Mouse (Mus musculus) left cerebral cortex, adult 18-20 months (tissue): ENCODE data around the gene Gm572. TPM values are rescaled to one million over a fixed set of nuclear protein-coding genes. Genes with fewer than 3 reads are reported as not detected.

ENCODE experiments used
- DNase-seq, 2 experiments: peaks; one replicate each; pipeline ENCODE4 v3.0.0; 2021 to 2022; ENCODE audit warnings: low spot score in 2 of 2, mixed read lengths in 1 of 2
- total RNA-seq, 2 experiments: library from RNA; stranded (reverse); gene quantifications; 2 replicates each; pipeline ENCODE4 v1.2.3; 2021

Gene Gm572
- total RNA-seq, 2 experiments from 2014 or later, result not detected

DNA sequence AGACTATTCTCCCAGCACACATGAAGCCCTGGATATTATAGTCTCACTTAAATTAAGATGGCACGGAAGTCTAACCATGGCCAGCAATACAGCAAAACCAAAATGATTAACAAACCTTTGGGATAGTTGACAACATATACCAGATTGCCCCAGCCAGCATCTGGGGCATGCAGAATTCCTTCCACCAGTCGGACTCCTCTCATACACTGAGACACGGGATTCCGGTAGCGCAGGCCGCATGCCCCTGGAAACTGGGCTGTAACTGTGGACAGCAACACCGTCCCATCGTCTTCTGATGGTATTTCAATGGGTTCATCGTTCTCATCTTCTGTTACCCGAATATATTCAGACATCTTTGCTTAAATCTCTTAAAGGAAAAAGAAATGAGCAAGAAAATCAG, 18.1 kb upstream of the Gm572 start:
- no peak for DNase-seq

DNA sequence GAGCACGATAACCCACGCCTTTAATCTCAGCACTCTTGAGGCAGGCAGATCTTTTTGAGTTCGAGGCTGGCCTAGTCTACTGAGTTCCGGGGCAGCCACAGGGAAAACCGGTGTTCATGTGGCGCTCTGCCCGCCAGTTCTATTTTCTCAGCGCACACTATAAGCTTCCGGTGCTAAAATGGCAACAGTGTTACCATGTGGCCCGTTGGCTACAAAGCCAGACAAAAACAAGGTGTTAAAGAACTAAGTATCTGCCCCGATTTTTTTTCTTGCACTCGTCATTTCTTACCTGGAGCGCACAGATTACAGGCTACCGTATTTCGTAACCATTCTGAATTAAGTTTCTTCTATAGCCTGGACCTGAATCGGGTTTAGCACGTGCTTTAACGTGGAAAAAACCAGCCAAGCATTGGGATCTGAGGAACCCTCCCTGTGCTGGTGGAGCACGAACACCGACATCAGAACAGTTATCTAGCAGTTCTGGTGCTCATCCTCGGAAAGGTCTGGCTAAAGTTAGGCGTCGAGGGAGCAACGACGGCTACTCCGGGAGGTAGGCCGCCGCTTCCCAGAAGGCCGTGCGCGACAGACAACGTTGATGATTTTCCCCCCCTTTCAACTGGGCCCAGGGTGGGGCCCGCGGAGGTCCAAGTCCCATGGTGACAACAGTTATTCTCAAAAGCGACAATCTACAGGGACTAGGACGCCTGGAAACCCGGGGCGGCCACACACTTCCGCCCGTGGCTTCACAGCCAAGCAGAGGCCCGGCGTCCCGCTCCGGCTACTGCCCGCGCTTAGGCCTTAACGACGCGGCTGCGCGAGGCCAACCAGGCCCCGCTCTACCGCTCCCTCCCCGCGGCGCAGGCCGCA, 17.1 kb upstream of the Gm572 start:
- peak; percentile 45 to 47 for DNase-seq

DNA sequence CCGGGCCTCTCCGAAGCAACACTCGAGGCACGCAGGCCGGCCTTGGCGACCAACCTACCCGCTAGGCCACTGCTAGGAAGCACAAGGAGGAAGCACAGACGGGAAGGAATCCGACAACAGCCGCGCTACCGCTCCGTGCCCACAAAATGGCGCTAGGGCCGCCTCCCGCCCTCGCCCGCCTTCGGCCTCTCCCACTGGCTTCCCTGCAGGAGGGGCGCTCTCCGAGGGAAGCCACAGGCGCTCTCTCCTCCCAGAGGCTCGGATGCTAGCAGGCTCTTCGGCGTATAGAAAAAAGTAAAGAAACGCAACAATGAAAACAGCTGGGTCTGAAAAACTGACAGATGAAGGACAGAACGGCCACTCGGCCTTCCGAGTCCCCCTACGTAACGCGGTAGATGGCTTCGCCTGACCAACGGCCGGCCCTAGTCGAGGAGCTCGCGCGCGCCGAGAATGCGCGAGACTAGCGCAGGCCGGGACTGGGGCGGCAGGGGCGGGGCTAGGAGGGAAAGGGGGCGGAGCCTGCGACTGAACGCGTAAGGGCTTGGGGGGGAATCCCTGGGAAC, 16.4 kb upstream of the Gm572 start, which contains the start of gene Tardbp:
Gene Tardbp (minus strand): TSS at position 397 of the 563 bp plus-strand sequence.
- DNase-seq, result peak; percentile 94 to 95

DNA sequence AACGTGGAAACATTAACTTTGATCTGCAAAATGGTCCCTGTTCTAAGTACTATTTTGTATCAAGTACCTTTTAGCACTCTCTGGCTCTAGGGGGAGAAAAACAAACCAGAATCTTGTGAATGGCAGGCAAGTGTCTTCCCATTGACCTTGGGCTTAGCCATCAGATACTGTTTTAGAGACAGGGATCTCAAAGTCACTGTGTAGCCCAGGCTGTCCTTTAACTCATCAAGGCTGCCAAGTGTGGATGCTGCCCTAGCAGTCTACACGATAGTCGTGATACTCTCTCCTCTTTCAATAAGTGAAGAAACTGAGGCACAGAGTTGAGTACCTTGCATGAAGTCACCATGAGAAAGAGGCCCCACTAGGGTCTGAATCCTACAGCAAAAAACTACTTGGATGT, 15.9 kb upstream of the Gm572 start:
- DNase-seq, result no peak

DNA sequence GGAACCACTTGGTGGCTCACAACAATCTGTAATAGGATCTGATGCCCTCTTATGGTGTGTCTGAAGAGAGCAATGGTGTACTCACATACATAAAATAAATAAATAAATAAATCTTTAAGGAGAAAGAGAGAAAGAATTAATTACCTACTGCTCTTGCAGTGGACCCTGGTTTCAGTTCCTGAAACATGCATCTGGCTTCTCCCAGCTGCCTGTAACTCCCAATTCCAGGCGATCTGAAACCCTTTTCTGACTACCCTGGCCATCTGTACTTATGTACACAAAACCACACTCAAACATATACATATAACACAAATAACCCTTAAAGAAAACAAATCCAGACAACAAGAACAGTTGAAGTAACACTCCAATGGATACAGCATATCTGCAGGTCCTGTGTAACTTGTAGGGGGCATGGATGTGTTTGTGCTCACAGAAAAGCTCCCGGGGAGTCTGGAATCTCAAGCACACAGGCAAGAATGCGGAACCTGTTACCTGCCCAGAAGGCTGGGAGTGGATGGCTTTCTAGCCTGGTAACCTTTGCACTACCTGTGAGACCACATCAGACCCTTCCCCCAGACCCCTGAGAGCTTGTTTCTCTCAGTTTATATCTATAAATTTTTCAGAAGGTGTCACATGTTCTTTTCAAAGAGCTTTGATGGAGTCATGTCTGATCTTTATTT, 11.0 kb upstream of the Gm572 start:
- DNase-seq, result no peak

DNA sequence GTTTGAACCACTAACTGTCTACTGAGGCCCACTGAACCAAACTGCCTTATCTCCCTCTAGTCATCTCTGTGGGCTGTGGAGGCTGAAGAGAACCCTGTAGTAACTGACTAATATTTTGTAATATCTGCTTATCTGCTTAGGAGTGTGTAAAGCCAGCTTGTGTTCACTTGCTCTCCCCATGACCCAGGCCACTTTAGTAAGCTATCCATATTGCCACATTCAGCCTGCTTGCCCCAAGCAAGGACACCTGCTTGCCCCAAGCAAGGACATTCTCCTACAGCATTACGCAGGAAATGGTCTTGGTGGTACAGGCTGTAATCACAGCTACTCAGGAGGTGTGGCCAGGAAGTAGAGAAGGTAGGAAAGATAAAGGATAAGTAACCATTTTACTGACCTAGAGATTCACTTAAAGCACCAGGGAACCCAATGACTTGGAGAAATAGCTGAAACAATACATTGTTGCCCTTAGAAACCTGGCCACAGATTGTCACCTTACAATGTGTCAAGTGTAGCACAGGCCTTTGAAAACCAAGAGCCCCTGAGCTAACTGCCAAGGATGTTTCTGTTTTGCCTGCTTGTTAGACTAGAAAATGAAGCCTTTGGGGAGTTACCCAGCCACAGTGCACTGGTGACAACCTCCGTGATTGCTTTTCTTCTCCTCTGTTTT, 9.6 kb upstream of the Gm572 start:
- DNase-seq, result no peak

DNA sequence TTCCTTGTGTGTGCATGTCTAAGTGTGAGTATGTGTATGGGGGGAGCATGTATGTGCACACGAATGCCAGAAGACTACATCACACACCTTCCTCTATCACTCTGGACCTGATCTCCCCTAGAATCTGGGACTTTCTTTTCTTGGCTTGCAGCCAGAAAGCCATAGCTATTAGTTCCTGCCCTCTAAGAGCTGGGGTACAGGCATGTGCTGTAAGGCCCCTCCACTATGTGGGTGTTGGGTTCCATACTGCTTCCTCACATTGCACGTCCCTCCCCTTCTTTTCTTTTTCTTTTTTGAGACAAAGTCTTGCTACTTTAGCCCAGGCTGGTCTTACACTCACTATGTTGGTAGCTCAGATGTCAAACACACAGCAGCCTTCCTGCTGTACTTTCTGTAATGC, 7.8 kb upstream of the Gm572 start:
- no peak for DNase-seq

DNA sequence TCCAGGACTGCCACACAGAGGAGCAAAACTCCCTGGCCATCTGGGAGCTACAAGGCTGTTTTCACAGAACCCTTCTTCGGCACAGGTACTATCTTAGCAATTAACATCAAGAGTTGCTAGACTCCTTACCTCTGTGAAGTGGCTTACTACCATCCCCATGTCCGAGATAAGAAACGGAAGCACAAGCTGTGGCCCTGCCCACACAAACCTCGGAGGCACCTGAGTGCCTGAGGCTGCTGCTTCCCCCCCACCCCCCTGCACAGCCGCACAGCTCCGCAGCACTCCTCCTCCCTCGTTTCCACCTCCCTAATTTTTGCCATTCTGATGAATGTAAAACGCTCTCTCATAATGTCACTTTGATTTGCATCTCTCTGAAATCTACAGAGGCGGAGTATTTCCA, 4.8 kb upstream of the Gm572 start:
- no peak for DNase-seq

DNA sequence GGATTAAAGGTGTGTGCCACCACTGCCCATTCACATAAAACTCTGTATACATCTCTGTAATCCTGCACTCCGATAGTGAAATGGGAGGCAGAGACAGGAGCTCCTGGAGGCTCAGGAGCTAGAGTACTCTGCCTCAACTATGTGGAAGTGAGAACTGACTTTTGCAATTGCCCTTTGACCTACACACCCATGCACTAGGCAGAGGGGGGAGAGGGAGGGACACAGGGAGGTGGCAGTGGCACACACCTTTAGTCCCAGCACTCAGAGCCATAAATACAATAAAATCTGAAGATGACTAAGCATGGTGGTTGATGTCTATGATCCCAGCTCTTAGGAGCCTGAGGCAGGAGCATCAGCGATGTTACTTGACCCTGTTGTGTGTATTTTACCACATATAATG, 3.7 kb upstream of the Gm572 start:
- DNase-seq, result no peak

DNA sequence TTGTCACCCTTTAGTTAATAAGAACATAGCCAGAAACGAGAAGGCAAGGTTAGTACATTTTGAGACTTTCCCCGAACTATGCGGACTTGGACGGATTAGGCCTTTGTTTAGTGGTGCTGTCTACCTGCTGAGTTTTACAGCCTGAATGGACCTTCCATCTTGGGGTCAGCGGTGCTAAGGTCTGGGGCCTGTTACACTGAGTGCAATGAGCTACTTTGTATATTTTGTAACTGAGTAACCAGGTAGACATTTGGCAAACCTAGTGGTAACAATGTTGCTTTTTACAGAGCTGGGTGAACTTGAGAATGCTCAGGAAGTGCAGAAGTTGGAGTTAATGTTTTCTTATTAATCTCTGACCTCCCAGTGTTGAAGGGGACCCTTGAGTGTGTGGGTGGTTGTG, 2.0 kb upstream of the Gm572 start:
- DNase-seq, result no peak

DNA sequence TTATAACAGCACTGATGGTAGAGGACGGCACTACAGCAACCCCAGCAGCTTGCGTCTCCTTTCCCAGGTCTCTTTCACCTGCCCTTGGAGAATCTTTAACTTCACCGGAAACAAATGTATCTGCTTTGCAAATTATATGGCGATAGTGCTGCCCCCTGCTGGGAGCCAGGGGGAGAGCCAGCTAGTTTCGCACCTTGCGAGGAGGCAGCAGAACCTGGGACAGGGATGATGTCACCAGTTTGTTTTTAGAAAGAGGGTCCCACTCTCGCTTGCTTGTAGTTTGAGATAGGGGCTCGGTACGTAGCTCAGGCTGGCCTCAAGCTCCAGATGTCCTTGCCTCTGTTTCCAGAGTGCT, 1.0 kb downstream of the Gm572 start:
- peak; percentile 39 to 66 for DNase-seq

DNA sequence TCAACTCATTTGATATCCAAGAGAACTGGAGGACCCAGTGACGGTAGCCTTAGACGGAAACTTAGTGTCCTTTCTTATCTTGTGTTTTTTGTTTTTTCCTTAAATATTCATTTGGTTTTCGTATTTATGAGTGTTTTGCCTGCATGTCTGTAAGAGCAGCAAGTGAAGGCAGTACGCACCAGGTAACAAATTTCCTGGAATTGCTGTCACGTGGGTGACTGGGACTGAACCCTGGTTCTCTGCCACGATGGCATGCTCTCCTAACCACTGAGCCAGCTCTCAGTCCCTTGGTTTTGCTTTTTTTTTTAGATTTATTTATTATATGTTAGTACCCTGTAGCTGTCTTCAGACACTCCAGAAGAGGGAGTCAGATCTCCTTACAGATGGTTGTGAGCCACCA, 1.8 kb downstream of the Gm572 start:
- DNase-seq, result no peak

DNA sequence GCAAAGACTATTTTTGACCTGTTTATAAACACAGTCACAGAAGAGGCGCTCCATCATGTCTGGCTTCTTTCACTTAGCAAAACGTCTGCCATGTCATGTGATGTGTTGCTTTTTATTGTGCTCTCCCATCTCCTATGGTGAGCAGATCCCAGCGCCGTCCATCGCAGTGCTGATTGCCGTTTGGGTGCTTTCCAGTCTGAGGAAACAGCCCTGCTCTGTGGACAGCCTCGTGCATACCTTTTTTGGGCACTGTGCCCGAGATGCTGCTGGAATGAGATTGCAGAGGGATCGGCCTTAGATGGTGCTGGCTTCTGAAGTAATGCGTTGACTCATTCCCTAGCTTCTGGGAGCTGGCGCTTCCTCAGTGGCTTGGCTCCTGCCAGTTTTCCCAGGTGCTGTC, 3.5 kb downstream of the Gm572 start:
- DNase-seq, result peak; percentile 40 to 54

DNA sequence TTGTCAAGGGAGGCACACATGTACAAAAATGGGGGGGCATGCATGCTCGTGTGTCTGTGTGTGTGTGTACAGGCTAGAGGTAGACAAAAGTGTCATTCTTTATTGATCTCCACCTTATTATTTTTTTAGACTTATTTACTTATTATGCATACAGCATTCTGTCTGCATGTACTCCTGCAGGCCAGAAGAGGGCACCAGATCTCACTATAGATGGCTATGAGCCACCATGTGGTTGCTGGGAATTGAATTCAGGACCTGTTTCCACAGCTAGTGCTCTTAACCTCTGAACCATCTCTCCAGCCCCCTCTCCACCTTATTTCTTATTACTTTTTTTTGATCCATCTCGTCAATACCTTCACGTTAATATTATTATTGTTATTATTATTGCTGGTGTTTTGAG, 6.2 kb downstream of the Gm572 start:
- no peak for DNase-seq

DNA sequence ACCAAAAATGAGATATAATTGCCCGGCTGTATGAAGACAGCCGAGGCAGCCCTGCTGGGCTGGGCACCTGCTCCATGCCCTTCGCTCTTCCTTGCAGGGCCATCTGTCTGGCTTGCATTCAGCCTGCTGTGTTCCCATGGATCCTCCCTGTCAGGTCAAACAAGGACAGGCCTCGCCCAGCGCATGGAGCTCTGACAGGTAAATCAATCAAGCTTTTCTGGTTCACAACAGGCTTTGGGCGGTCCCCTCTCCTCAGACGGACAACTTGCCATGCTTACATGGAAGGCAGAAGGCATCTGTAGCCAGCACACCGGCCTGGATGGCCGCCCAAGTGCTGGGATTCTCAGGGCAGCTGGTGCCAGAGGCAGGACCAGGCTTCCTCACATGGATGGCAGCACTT, 7.9 kb downstream of the Gm572 start:
- DNase-seq, result no peak

DNA sequence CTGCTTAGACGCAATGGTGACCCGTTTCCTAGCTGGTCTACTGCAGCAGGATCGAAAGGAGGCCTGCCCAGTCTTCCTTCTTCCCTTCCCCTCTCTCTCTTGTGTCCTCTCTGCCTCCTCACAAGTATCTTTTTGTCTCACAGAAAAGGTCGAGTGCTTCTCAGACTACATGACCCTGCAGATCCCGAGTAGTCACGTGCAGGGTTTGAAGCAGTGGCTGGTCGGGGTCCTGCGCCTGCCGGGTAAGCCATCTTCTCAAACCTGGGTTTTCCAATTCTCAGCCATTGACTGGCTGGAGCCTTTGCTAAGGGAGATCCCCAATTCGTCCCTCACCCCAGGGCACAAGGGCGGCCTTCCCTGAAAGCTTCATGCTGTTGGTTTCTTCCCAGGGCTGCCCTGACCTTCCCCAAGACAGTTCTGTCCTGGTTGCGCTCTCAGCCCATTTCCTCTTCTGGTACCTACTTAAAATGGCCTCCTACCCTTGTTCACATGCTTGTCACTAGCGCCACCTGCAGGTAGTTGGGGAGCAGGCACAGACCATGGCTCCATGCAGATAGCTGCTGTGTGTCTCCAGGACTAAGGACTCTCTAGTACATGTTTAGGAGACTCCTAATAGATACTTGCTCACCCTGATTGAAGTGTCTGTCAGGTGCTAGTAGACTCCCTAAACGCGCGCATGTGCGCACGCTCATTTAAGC, 11.7 kb downstream of the Gm572 start:
- DNase-seq, result no peak

DNA sequence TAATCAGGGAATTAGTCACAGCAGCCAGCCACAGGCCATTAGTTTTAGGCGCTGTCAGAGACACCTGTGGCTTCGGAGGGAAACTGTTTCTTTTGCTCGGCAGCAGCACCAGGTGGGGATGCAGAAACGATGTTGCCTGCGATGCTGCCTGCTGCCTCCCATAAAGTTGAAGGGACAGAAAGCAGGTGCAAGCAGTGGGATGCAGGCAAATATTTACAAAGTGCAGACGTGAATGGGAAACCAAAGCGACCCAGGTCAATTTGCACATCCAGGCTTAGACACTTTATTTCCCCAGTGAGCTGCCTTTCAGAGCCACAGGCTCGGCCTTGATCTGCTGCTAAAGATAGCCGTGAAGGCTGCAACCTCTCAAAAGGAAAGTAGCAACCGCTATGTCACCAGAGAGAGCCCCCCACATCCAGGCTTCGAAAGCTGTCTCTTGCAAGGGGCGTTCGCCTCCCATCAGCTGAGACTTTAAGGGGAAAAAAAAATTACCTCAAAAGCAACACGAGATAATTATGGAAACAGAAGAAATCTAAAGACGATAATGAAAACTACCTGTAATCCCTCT, 13.7 kb downstream of the Gm572 start:
- DNase-seq, result no peak

DNA sequence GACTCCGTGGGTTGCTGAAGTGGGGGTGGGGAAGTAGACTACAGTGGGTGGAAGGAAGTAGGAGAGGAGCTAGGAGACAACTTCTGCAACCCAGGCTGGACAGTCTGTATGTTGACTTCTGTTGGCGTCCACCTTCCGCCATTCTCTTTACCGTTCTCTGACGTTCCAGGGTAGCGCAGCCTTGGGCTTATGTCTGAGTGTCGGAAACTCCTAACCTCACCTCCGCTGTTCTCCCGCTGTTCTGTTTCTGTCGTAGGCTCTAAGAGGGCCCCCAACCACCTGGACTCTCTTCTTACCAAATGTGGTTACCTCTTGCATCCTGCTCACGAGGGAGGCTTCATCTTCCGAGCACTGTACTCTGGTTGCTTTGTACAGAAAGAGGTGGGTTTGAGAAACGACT, 14.7 kb downstream of the Gm572 start:
- no peak for DNase-seq

DNA sequence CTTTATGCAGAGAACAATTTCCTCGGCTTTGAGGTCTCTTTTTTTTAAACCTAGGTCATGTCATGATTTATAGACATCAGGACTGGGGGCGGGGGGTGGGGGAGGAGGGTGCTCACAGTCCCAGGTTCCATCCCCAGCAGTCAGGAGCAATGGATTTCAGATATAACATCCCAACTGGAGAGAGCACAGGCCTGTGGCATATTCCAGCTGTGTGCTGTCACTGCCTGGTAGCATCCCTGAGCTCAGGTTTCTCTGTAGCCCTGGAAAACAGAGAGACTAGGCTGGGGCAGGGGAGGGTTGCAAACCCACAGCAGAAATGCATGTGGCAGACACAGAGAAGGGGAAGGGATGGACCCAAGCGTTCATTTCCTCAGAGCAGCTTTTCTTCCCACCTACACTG, 17.1 kb downstream of the Gm572 start:
- DNase-seq, result no peak

DNA sequence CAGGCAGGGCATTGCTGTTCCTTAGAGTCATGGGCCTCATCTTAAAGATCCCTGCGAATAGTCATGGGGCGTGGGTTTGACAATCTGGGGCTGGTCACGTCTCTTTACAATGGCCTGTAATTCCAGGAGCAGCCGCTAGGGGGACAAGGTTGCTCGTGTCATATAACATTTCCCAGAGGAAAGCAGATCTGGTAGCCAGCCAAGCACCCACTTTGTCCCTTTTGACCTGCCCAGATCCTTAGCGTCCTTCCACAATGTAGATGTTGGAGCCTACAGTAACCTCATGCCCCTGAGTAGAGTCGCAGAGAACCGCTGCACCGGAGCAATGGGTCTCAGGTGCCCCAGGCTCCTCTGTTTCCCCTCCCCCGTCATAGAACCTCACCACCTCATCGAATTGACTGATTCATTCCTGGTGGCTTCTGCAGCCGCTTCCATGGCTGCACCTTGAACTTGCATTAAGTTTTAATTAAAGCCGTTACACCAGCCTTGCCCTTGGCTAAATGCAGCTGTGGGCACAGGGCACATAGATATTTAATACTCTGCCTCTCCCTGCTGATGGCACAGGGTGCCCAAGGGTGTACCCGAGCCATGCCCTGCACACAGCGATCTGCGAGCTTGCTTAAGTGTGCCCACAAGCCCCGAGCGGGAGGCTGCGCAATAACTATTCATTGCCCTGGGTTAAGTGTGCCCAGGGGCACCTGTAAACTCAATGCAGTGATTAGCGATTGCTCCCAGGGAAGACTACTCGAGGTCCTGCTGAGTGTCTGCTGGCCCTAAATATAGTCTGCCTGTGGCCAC, 19.2 kb downstream of the Gm572 start:
- peak; percentile 45 to 64 for DNase-seq
